Mouse (Mus musculus): Measurements from ENCODE around the gene Slc27a3. TPM values are rescaled to one million over a fixed set of nuclear protein-coding genes. Genes with fewer than 3 reads are reported as not detected.

Gene Slc27a3
- total RNA-seq (2023): 1 to 10 TPM; 1.8 to 2.2 TPM

DNA sequence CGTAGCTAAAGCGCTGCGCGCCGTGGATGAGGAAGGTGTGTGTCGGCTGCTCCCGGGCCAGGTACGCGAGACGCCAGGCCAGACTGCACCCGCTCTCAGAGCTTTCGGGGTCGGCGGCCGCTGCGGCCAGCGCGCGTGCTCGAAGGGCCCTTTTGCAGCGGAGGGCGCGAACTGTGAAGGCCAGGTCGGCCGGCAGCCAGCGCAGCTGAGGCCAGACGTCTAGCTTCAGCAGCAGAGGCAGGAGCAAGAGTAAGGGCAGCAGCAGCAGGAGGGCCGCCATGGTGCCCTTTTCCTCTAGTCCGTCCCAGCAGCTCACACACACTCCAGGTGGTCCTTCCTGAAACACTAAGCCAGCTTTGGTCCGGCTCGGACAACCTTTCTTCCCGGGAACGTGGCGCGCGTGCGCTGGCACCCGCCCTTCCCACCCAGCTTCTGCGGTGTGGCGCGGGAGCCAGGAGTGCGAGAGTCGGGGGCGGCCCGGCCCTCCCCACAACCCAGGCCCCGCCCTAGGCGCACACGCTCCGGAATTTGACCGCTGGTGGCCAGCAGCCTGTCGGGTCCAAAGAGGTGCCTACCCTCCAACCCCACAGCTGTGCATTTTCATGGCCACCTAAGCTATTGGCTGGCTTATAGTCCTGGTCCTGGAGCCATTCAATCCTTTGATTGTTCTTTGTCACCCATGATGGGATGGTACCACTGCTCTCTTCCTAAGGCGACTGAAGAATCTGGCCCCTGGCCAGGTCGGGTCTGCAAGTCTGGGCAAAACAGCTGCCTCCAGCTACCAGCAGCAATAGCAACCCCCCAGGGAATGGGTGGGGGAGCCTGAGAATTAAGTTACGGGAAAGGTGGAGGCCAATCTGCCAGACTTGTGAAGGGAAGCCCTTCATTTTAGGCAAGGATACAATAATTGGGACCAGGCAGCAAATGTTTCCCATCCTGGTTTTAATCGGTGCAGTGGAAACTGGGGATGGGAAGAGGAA is at the start of gene Slc27a3:
TSS of gene Slc27a3 (minus strand) at position 428 of the 980 bp plus-strand sequence.

DNA sequence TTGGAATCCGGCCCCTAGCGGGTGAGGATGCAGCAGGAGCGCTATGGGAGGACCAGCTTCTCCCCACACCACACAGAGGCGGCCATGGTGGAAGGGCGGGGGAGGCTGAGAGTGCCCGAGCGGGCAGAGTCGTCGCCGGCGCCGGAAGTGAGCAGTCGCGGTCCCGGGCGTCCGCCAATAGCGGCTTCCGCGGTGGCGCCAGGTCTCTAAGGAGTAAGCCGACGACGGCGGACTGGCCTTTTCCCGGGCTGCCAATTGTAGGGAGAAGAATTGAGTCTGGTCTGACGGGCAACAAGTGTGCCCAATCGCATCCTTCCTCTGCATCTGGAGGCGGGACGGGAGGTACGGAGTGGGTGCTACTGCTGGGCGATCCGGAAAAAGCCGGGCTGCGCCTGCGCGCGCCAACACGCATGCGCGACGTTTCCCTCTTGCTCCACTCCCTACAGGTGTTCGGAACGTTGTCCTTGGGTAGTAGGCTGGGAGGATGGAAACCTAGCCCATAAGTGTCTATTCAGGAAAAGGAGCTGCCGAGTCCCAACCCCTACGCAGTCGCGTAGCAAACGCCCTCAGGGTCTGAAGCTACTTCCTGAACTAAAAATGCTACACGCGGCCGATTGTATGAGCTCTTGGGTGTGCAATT is 43.8 kb upstream of the Slc27a3 start, which contains the start of gene Ints3:
TSS of gene Ints3 (minus strand) at position 242 of the 640 bp plus-strand sequence.

Other genes with a start within 250 kb of the Slc27a3 start
- gene Rps27, start 176.3 kb downstream of the Slc27a3 start, total RNA-seq (2023): over 10,000 TPM; 10,955 to 11,849 TPM
- gene Rab13, start 176.2 kb downstream of the Slc27a3 start, total RNA-seq (2023): not detected
- gene Jtb, start 158.3 kb downstream of the Slc27a3 start, total RNA-seq (2023): 10 to 100 TPM; 63.9 to 76.8 TPM
- not detected for gene Creb3l4, start 146.4 kb downstream of the Slc27a3 start, total RNA-seq (2023)
- gene Slc39a1, start 141.8 kb downstream of the Slc27a3 start, total RNA-seq (2023): 10 to 100 TPM; 25.3 to 28.3 TPM
- gene Crtc2, start 135.8 kb downstream of the Slc27a3 start, total RNA-seq (2023): 100 to 1,000 TPM in 1 of 2 experiments, 10 to 100 TPM in 1; 97.9 to 123 TPM
- 10 to 100 TPM; 73.7 to 80.7 TPM for gene Dennd4b, start 124.8 kb downstream of the Slc27a3 start, total RNA-seq (2023)
- gene Gatad2b, start 96.8 kb downstream of the Slc27a3 start, total RNA-seq (2023): 100 to 1,000 TPM; 109 to 114 TPM
- 10 to 100 TPM; 57.3 to 67.2 TPM for gene Ints3, start 43.7 kb upstream of the Slc27a3 start, total RNA-seq (2023)
- gene Npr1, start 75.9 kb upstream of the Slc27a3 start, total RNA-seq (2023): not detected
- gene Ilf2, start 86.2 kb upstream of the Slc27a3 start, total RNA-seq (2023): 10 to 100 TPM; 89.4 to 92.6 TPM
- 10 to 100 TPM; 36.9 to 38.9 TPM for gene Snapin, start 101.1 kb upstream of the Slc27a3 start, total RNA-seq (2023)
- 100 to 1,000 TPM; 183 to 188 TPM for gene Chtop, start 119.6 kb upstream of the Slc27a3 start, total RNA-seq (2023)
- 1 to 10 TPM in 1 of 2 experiments, not detected in 1; 1.5 TPM for gene S100a1, start 124.5 kb upstream of the Slc27a3 start, total RNA-seq (2023)
- 10 to 100 TPM; 38.2 to 40.3 TPM for gene S100a13, start 124.5 kb upstream of the Slc27a3 start, total RNA-seq (2023)
- gene S100a14, start 136.9 kb upstream of the Slc27a3 start, total RNA-seq (2023): 1 to 10 TPM; 1.3 to 3.4 TPM
- gene S100a16, start 147.3 kb upstream of the Slc27a3 start, total RNA-seq (2023): not detected
- 1 to 10 TPM in 1 of 2 experiments, not detected in 1; 1.1 TPM for gene S100a3, start 170.6 kb upstream of the Slc27a3 start, total RNA-seq (2023)
- not detected for gene S100a2, start 200.3 kb upstream of the Slc27a3 start, total RNA-seq (2023)
- gene Gm42674, start 212.0 kb upstream of the Slc27a3 start, total RNA-seq (2023): not detected
- gene S100a4, start 213.8 kb upstream of the Slc27a3 start, total RNA-seq (2023): 10 to 100 TPM; 34.0 to 64.5 TPM
- gene S100a5, start 218.6 kb upstream of the Slc27a3 start, total RNA-seq (2023): not detected
- gene S100a6, start 222.9 kb upstream of the Slc27a3 start, total RNA-seq (2023): 10 to 100 TPM; 23.8 to 39.8 TPM

All from T-cell, adult 66 days (primary cell).